In genomic region chr15:85162693-85163663, GRCm38 (mm10) we compare ENCODE assay signal across 10 mouse cellular contexts. TPM values are rescaled to one million over a fixed set of nuclear protein-coding genes. Genes with fewer than 3 reads are reported as not detected.
DNase-seq lines count a peak whose midpoint lies in the region; ATAC-seq and TF ChIP-seq lines count a peak whose summit lies in the region.
"Had no signal": no experiment of that assay in that cellular context is flagged by ENCODE, and none has a peak within 500 bp of the region (broad histone marks: within the 10 kb centered on the region; RNA-seq: fewer than 3 reads in every experiment).

No protein-coding gene starts in this region.

- 43% methylated on average over 21 of the region's 21 CpGs for WGBS in heart, postnatal 0 days
- 33% methylated on average over 21 of the region's 21 CpGs for WGBS in limb, embryonic 14.5 days
- WGBS in hindbrain, embryonic 12.5 days, result 64% methylated on average over 21 of the region's 21 CpGs

- no peaks in the 10 kb centered on the region for H3K36me3 ChIP-seq in C2C12 (ENCODE audit: control insufficient read depth, insufficient read depth)
- H3K36me3 ChIP-seq in heart, postnatal 0 days (replicated peaks; ENCODE audit: control insufficient read depth, insufficient read depth, low read length), result no peaks in the 10 kb centered on the region
- no peaks in the 10 kb centered on the region for H3K36me3 ChIP-seq in limb, embryonic 14.5 days (ENCODE audit: control insufficient read depth, insufficient read depth, low read length)
- H3K36me3 ChIP-seq in hindbrain, embryonic 12.5 days, result no peaks in the 10 kb centered on the region

- no peaks in the 10 kb centered on the region for H3K79me2 ChIP-seq in C2C12 (ENCODE audit: control insufficient read depth, insufficient read depth)

- 0 out of 2 replicates have a peak overlapping the region, but pooled peaks have one; percentile 20 for H3K27ac ChIP-seq in heart, postnatal 0 days (ENCODE audit: low read depth)
- H3K27ac ChIP-seq in limb, embryonic 14.5 days (replicated peaks; ENCODE audit: low read depth, low read length), result no peak overlapping the region; the same call in 1 of the 2 replicates
- no peak overlapping the region for H3K27ac ChIP-seq in hindbrain, embryonic 12.5 days

- H3K27me3 ChIP-seq in C2C12 (ENCODE audit: control insufficient read depth, insufficient read depth, insufficient read length), result peaks cover 77% of the 10 kb centered on the region
- H3K27me3 ChIP-seq in heart, postnatal 0 days (ENCODE audit: control insufficient read depth, insufficient read depth, low read length), result peaks cover 50% of the 10 kb centered on the region
- no peaks in the 10 kb centered on the region for H3K27me3 ChIP-seq in limb, embryonic 14.5 days (ENCODE audit: control insufficient read depth, insufficient read depth, low read length)
- no peaks in the 10 kb centered on the region for H3K27me3 ChIP-seq in hindbrain, embryonic 12.5 days

- no peak overlapping the region for H3ac ChIP-seq in C2C12 (ENCODE audit: control insufficient read depth, insufficient read length, low read depth)

- no peak overlapping the region for H3K4me3 ChIP-seq in C2C12 (ENCODE audit: insufficient read depth, poor library complexity, severe bottlenecking)
- H3K4me3 ChIP-seq in heart, postnatal 0 days (ENCODE audit: low read depth, low read length), result no peak overlapping the region
- no peak overlapping the region for H3K4me3 ChIP-seq in limb, embryonic 14.5 days (replicated peaks; ENCODE audit: low read length)
- no peak overlapping the region for H3K4me3 ChIP-seq in hindbrain, embryonic 12.5 days
- H3K4me3 ChIP-seq: myocyte had no signal

- no peak overlapping the region for H3K9ac ChIP-seq in heart, postnatal 0 days (replicated peaks; ENCODE audit: low read depth, low read length)
- H3K9ac ChIP-seq in limb, embryonic 14.5 days (ENCODE audit: low read depth, low read length, severe bottlenecking), result no peak overlapping the region
- no peak overlapping the region for H3K9ac ChIP-seq in hindbrain, embryonic 12.5 days

- TF ChIP-seq EP300 in heart, postnatal 0 days (IDR thresholded peaks at IDR 0.05; ENCODE audit: low read depth), result no peak

- H3K4me1 ChIP-seq in heart, postnatal 0 days (ENCODE audit: control insufficient read depth, insufficient read depth), result 0 out of 2 replicates have a peak, but pooled peaks cover 8% of the 10 kb centered on the region
- H3K4me1 ChIP-seq in limb, embryonic 14.5 days (ENCODE audit: control insufficient read depth, insufficient read depth, low read length), result peaks cover 38% of the 10 kb centered on the region
- H3K4me1 ChIP-seq in hindbrain, embryonic 12.5 days, result peaks cover 18% of the 10 kb centered on the region

- TF ChIP-seq POLR2A in limb, embryonic 14.5 days (IDR thresholded peaks at IDR 0.05; ENCODE audit: borderline replicate concordance, extremely low read depth, insufficient read depth, insufficient read length), result no peak

- ATAC-seq in heart, postnatal 0 days (ENCODE audit: insufficient read depth, low read depth), result peak; percentile 20; the same call in 1 of the 2 replicates
- peak; percentile 17; the same call in 1 of the 2 replicates for ATAC-seq in limb, embryonic 14.5 days (ENCODE audit: low FRiP score, low read depth)
- no peak for ATAC-seq in inflammation-experienced regulatory T-cells, adult 6 months
- ATAC-seq in hindbrain, embryonic 12.5 days (ENCODE audit: low FRiP score), result no peak

- peak; percentile 35 for DNase-seq in embryo, embryonic 9.5 days (ENCODE audit: extremely low spot score)
- DNase-seq in heart, postnatal 0 days (ENCODE audit: low spot score), result peak; percentile 25
- DNase-seq in limb, embryonic 14.5 days (ENCODE audit: low spot score), result peak; percentile 45
- DNase-seq in layer of hippocampus, adult 9-10 months (ENCODE audit: low spot score), result no peak
- no peak for DNase-seq in layer of hippocampus, postnatal 10 days (ENCODE audit: low spot score in 2 of 2)

- H3K79me3 ChIP-seq in C2C12 (ENCODE audit: low read depth), result no peaks in the 10 kb centered on the region

- no peak for TF ChIP-seq CTCF in C2C12 (IDR thresholded peaks at IDR 0.05; ENCODE audit: control insufficient read depth, insufficient read depth, insufficient read length)
- no peak for TF ChIP-seq CTCF in heart, postnatal 0 days (IDR thresholded peaks at IDR 0.05; ENCODE audit: low read depth)

- H3K4me2 ChIP-seq in heart, postnatal 0 days (ENCODE audit: low read depth, low read length), result no peak overlapping the region
- H3K4me2 ChIP-seq in limb, embryonic 14.5 days (replicated peaks; ENCODE audit: low read depth, low read length, severe bottlenecking), result no peak overlapping the region
- no peak overlapping the region for H3K4me2 ChIP-seq in hindbrain, embryonic 12.5 days (replicated peaks)

- no peaks in the 10 kb centered on the region for H3K9me3 ChIP-seq in heart, postnatal 0 days (replicated peaks; ENCODE audit: control insufficient read depth, low read length)
- H3K9me3 ChIP-seq in limb, embryonic 14.5 days (ENCODE audit: control insufficient read depth, low read length), result no peaks in the 10 kb centered on the region
- no peaks in the 10 kb centered on the region for H3K9me3 ChIP-seq in hindbrain, embryonic 12.5 days (replicated peaks)

TF ChIP-seq in C2C12, 6 proteins besides CTCF, POLR2A, EP300 and RAD21:
- peak; percentile 28 for TF ChIP-seq CEBPB (IDR thresholded peaks at IDR 0.05; ENCODE audit: low read depth)
- TF ChIP-seq MYOG (IDR thresholded peaks at IDR 0.05; ENCODE audit: control insufficient read depth, extremely low read depth, insufficient read length), result no peak
- no peak for TF ChIP-seq MYOD1 (IDR thresholded peaks at IDR 0.05; ENCODE audit: control insufficient read depth, insufficient read length, low read depth)
- no peak for TF ChIP-seq USF1 (IDR thresholded peaks at IDR 0.05; ENCODE audit: low read depth)
- TF ChIP-seq MAX (IDR thresholded peaks at IDR 0.05), result no peak
TF ChIP-seq in C2C12: peak in this region for 1.

RNA-seq across cellular contexts. Expression of gene Ribc2, which starts 31.1 kb away (rescaled TPM):
- polyA plus RNA-seq in C2C12 (2012; fragmentation: generic; extraction: Trizol), result not detected
- total RNA-seq in heart, postnatal 0 days (2014; rRNA removed; ENCODE audit: low replicate concordance), result not detected in 2 replicates
- polyA plus RNA-seq in heart, postnatal 0 days (2015; fragmentation: Nextera tagmentation; extraction: Ambion mirVana), result 0.11 and 0.14 TPM in 2 replicates
- 0.44 and 0.73 TPM in 2 replicates for polyA plus RNA-seq in limb, embryonic 14.5 days (2012; rRNA removed)
- 0.62 and 0.72 TPM in 2 replicates for polyA plus RNA-seq in limb, embryonic 14.5 days (2014; fragmentation: Nextera tagmentation; extraction: Ambion mirVana)
- not detected for polyA plus RNA-seq in inflammation-experienced regulatory T-cells, adult 6 months (2017; shearing (Covaris generic))
- polyA plus RNA-seq in hindbrain, embryonic 12.5 days (2016; fragmentation: Nextera tagmentation; extraction: Ambion mirVana), result 1.1 and 1.4 TPM in 2 replicates
- total RNA-seq in layer of hippocampus, postnatal 10 days (2021), result under 1 TPM; 0.38 to 0.50 TPM
- total RNA-seq: hematopoietic stem cell, adult 5-6 weeks had no signal
- polyA plus RNA-seq: myocyte had no signal

RNA-seq across cellular contexts. Expression of gene Smc1b, which starts 31.2 kb away (rescaled TPM):
- 0.01 TPM for polyA plus RNA-seq in C2C12 (2012; fragmentation: generic; extraction: Trizol)
- total RNA-seq in heart, postnatal 0 days (2014; rRNA removed; ENCODE audit: low replicate concordance), result not detected in 2 replicates
- polyA plus RNA-seq in heart, postnatal 0 days (2015; fragmentation: Nextera tagmentation; extraction: Ambion mirVana), result 0.04 and 0.15 TPM in 2 replicates
- polyA plus RNA-seq in limb, embryonic 14.5 days (2012; rRNA removed), result 0.52 and 0.58 TPM in 2 replicates
- 0.23 and 0.72 TPM in 2 replicates for polyA plus RNA-seq in limb, embryonic 14.5 days (2014; fragmentation: Nextera tagmentation; extraction: Ambion mirVana)
- under 1 TPM in 1 of 3 experiments, not detected in 2; 0.36 TPM for polyA plus RNA-seq in inflammation-experienced regulatory T-cells, adult 6 months (2017; shearing (Covaris generic))
- polyA plus RNA-seq in hindbrain, embryonic 12.5 days (2016; fragmentation: Nextera tagmentation; extraction: Ambion mirVana), result 0.10 and 0.28 TPM in 2 replicates
- total RNA-seq in layer of hippocampus, postnatal 10 days (2021), result under 1 TPM in 1 of 2 experiments, not detected in 1; 0.42 TPM

RNA-seq across cellular contexts. Expression of gene Fbln1, which starts 42.8 kb away (rescaled TPM):
- polyA plus RNA-seq in C2C12 (2012; fragmentation: generic; extraction: Trizol), result 32.4 TPM
- 81.1 and 85.9 TPM in 2 replicates for total RNA-seq in heart, postnatal 0 days (2014; rRNA removed; ENCODE audit: low replicate concordance)
- 52.9 and 62.6 TPM in 2 replicates for polyA plus RNA-seq in heart, postnatal 0 days (2015; fragmentation: Nextera tagmentation; extraction: Ambion mirVana)
- polyA plus RNA-seq in limb, embryonic 14.5 days (2012; rRNA removed), result 255 and 292 TPM in 2 replicates
- 265 and 288 TPM in 2 replicates for polyA plus RNA-seq in limb, embryonic 14.5 days (2014; fragmentation: Nextera tagmentation; extraction: Ambion mirVana)
- polyA plus RNA-seq in inflammation-experienced regulatory T-cells, adult 6 months (2017; shearing (Covaris generic)), result not detected
- 110 and 127 TPM in 2 replicates for polyA plus RNA-seq in hindbrain, embryonic 12.5 days (2016; fragmentation: Nextera tagmentation; extraction: Ambion mirVana)
- total RNA-seq in layer of hippocampus, postnatal 10 days (2021), result 10 to 100 TPM; 17.4 to 22.6 TPM

Comparison
In these comparisons a context has a peak if more than half of its experiments do, and no peak if none do; other contexts are left out.
1. DNase-seq: peak in embryo, embryonic 9.5 days (single experiment), heart, postnatal 0 days (single experiment) and limb, embryonic 14.5 days (single experiment); none in layer of hippocampus, adult 9-10 months (single experiment) and layer of hippocampus, postnatal 10 days (0 of 2).
2. ATAC-seq: peak in heart, postnatal 0 days (single experiment) and limb, embryonic 14.5 days (single experiment); none in inflammation-experienced regulatory T-cells, adult 6 months (single experiment) and hindbrain, embryonic 12.5 days (single experiment).
3. RNA of gene Fbln1, which starts 42.8 kb away (polyA plus RNA-seq): 255 to 292 TPM in limb, embryonic 14.5 days, 110 to 127 TPM in hindbrain, embryonic 12.5 days, 52.9 to 62.6 TPM in heart, postnatal 0 days and 32.4 TPM in C2C12 (single experiment); not detected in inflammation-experienced regulatory T-cells, adult 6 months; every median in the first group is over 10 times any median in the second.